Mouse (Mus musculus) heart, embryonic 13.5 days (tissue): ENCODE measurements around the gene Sox6. TPM values are rescaled to one million over a fixed set of nuclear protein-coding genes. Genes with fewer than 3 reads are reported as not detected.

Source experiments
- ATAC-seq: fragments of 200-750 bp; cut with Nextera tagmentation; 2 replicates; pipeline ENCODE4 v1.8.0; 2017; ENCODE audit warnings: moderate TSS enrichment; ENCODE audit not compliant: insufficient number of reproducible peaks, low FRiP score, low TSS enrichment; ENCODE audit errors: extremely low read depth
- H3K27ac ChIP-seq: fragments of 300-500 bp; sonication (generic); replicated peaks from 2 replicates; pipeline ENCODE4 v1.5.1; 2015; ENCODE audit warnings: moderate library complexity, mild to moderate bottlenecking, inconsistent platforms
- H3K27me3 ChIP-seq: fragments of 300-500 bp; sonication (generic); replicated peaks from 2 replicates; pipeline ENCODE4 v1.6.1; 2015; ENCODE audit warnings: mild to moderate bottlenecking, inconsistent platforms
- H3K36me3 ChIP-seq: fragments of 300-500 bp; sonication (generic); 2 replicates; pipeline ENCODE4 v1.6.1; 2015; ENCODE audit warnings: mild to moderate bottlenecking, inconsistent platforms
- H3K4me1 ChIP-seq: fragments of 300-500 bp; sonication (generic); 2 replicates; pipeline ENCODE4 v1.6.1; 2015; ENCODE audit warnings: inconsistent platforms
- H3K4me2 ChIP-seq: fragments of 300-500 bp; sonication (generic); 2 replicates; pipeline ENCODE4 v1.6.1; 2015; ENCODE audit warnings: inconsistent platforms, mild to moderate bottlenecking, moderate library complexity
- H3K4me3 ChIP-seq: fragments of 300-500 bp; sonication (generic); 2 replicates; pipeline ENCODE4 v1.5.1; 2015; ENCODE audit warnings: moderate library complexity, mild to moderate bottlenecking, inconsistent platforms
- H3K9ac ChIP-seq: fragments of 300-500 bp; sonication (generic); 2 replicates; pipeline ENCODE4 v1.6.1; 2015; ENCODE audit warnings: inconsistent platforms, mild to moderate bottlenecking, moderate library complexity
- H3K9me3 ChIP-seq: fragments of 300-500 bp; sonication (generic); 2 replicates; pipeline ENCODE4 v1.6.1; 2016; ENCODE audit warnings: inconsistent platforms
- WGBS: fragments of 180-500 bp; shearing (Covaris S2); methylation state at CpG from one replicate; pipeline ENCODE4 v1.1.7; 2015; ENCODE audit warnings: mixed read lengths; 5-methylcytosine and 5-hydroxymethylcytosine counted together
- polyA plus RNA-seq: library from polyadenylated mRNA; unstranded; fragments of >200 nt; fragmentation: Nextera tagmentation; extraction: Ambion mirVana; gene quantifications from 2 replicates; pipeline ENCODE4 v1.2.1, GENCODE M21; 2015

Gene Sox6
- polyA plus RNA-seq, 1 experiment from 2014 or later = 27.2 TPM

DNA sequence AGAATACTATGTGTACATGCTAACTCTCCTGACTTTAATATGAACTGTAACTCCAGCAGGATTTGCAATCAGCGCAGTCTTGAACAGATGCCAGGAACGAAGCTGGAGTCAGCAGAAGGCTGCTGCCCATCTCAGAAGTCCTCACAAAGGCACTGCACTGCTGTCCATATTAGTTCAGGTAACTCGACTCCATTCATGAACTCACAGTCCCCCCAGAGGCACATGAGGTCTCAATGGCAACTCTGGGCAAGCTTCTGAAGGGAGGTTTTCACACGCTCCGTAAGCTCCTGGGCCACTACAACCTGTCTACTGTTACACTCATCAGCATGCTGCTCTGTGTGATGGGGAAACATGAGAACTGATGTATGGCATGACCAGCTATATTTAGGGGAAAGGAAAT, 528.6 kb downstream of the Sox6 start:
- H3K9ac ChIP-seq = no peak overlapping the region
- H3K9me3 ChIP-seq = no peaks in the 10 kb centered on the region
- H3K27ac ChIP-seq = no peak overlapping the region
- ATAC-seq = no peak
- no peaks in the 10 kb centered on the region for H3K27me3 ChIP-seq
- WGBS = 55% methylated on average over 5 of the region's 5 CpGs
- H3K36me3 ChIP-seq = 0 out of 2 replicates have a peak, but pooled peaks cover 4% of the 10 kb centered on the region
- no peak overlapping the region for H3K4me3 ChIP-seq
- peaks cover 21% of the 10 kb centered on the region for H3K4me1 ChIP-seq
- no peak overlapping the region for H3K4me2 ChIP-seq

- Histone ChIP-seq H3K4me1 (peaks cover 19% of the 10 kb centered on the region), H3K27ac (no peak overlapping the region), H3K27me3 (no peaks in the 10 kb centered on the region), H3K4me2 (no peak overlapping the region), H3K9me3 (no peaks in the 10 kb centered on the region), H3K4me3 (no peak overlapping the region), H3K9ac (no peak overlapping the region), H3K36me3 (0 out of 2 replicates have a peak, but pooled peaks cover 3% of the 10 kb centered on the region)
- ATAC-seq = no peak
- WGBS = 75% methylated on average over 6 of the region's 6 CpGs
These were observed 532.2 kb downstream of the Sox6 start for GRCm38 (mm10) chr7:115506385-115506784.

- no peaks in the 10 kb centered on the region for H3K9me3 ChIP-seq
- H3K27ac ChIP-seq = no peak overlapping the region
- H3K4me3 ChIP-seq = no peak overlapping the region
- H3K4me2 ChIP-seq = no peak overlapping the region
- no peaks in the 10 kb centered on the region for H3K27me3 ChIP-seq
- no peak for ATAC-seq
- H3K9ac ChIP-seq = no peak overlapping the region
- peaks cover 16% of the 10 kb centered on the region for H3K4me1 ChIP-seq
- 49% methylated on average over 3 of the region's 3 CpGs for WGBS
- H3K36me3 ChIP-seq = 0 out of 2 replicates have a peak, but pooled peaks cover 3% of the 10 kb centered on the region
These were observed 537.1 kb downstream of the Sox6 start for GRCm38 (mm10) chr7:115501497-115501896.

DNA sequence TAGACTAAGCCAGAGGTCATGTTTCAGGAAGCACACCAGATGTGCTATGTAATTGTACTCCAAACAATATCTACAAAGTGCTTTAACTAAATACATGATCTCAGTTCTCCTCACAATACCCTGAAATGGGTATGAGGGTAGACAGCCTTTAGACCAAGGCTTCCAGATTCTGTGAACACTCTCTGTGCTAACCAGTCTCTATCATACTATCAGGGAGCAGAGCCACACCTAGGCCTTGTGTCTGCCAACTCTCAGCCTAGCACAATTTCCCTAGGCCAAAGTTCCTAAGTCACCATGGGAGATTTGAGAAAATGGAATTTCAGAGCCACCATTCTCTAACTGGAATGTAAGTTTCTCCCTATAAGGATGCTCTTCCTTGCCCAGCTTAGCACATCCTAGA, 537.8 kb downstream of the Sox6 start:
- Histone ChIP-seq H3K36me3 (0 out of 2 replicates have a peak, but pooled peaks cover 3% of the 10 kb centered on the region), H3K9ac (no peak overlapping the region), H3K4me3 (no peak overlapping the region), H3K27ac (no peak overlapping the region), H3K27me3 (no peaks in the 10 kb centered on the region), H3K4me1 (peaks cover 16% of the 10 kb centered on the region), H3K9me3 (no peaks in the 10 kb centered on the region), H3K4me2 (no peak overlapping the region)
- no peak for ATAC-seq

DNA sequence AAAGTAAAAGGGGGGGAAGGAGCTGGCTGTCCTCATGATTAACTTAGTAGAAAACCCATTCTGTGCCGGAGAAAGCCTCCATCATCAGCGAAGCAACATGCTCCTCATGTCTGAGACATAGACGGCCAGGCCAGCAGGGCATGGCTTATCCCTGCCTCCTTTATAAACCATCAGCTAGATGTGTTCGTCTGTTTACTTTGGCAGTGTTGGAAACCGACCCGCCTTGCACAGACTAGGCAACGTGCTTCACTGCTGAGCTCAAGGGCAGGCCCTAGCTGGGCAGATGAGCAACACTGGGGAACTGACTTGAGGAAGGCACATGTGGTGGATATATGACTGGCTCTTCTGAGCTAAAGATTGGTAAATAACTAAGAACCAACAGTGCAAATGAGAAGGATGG, 538.4 kb downstream of the Sox6 start:
- no peak overlapping the region for H3K9ac ChIP-seq
- no peaks in the 10 kb centered on the region for H3K27me3 ChIP-seq
- no peak overlapping the region for H3K27ac ChIP-seq
- no peak for ATAC-seq
- 53% methylated on average over 7 of the region's 7 CpGs for WGBS
- H3K4me3 ChIP-seq = no peak overlapping the region
- H3K9me3 ChIP-seq = no peaks in the 10 kb centered on the region
- peaks cover 16% of the 10 kb centered on the region for H3K4me1 ChIP-seq
- no peak overlapping the region for H3K4me2 ChIP-seq
- 0 out of 2 replicates have a peak, but pooled peaks cover 3% of the 10 kb centered on the region for H3K36me3 ChIP-seq

GRCm38 (mm10) chr7:115491721-115492120, 546.9 kb downstream of the Sox6 start:
- no peaks in the 10 kb centered on the region for H3K9me3 ChIP-seq
- ATAC-seq = no peak
- no peaks in the 10 kb centered on the region for H3K27me3 ChIP-seq
- H3K36me3 ChIP-seq = peaks cover 9% of the 10 kb centered on the region
- H3K4me2 ChIP-seq = no peak overlapping the region
- no peak overlapping the region for H3K9ac ChIP-seq
- no peak overlapping the region for H3K4me3 ChIP-seq
- H3K27ac ChIP-seq = no peak overlapping the region
- 88% methylated on average over 5 of the region's 5 CpGs for WGBS
- no peaks in the 10 kb centered on the region for H3K4me1 ChIP-seq

GRCm38 (mm10) chr7:115489608-115490007, 549.0 kb downstream of the Sox6 start:
- H3K36me3 ChIP-seq = peaks cover 14% of the 10 kb centered on the region

GRCm38 (mm10) chr7:115486431-115486830, 552.2 kb downstream of the Sox6 start:
- H3K4me3 ChIP-seq = no peak overlapping the region
- H3K27me3 ChIP-seq = no peaks in the 10 kb centered on the region
- no peak for ATAC-seq
- H3K27ac ChIP-seq = no peak overlapping the region
- WGBS = 84% methylated on average over 12 of the region's 12 CpGs
- no peak overlapping the region for H3K9ac ChIP-seq
- peaks cover 14% of the 10 kb centered on the region for H3K36me3 ChIP-seq
- no peaks in the 10 kb centered on the region for H3K9me3 ChIP-seq
- no peak overlapping the region for H3K4me2 ChIP-seq
- H3K4me1 ChIP-seq = peaks cover 9% of the 10 kb centered on the region

More at GRCm38 (mm10) chr7:115489608-115490007, 549.0 kb downstream of the Sox6 start:
- no peak for ATAC-seq
- Histone ChIP-seq H3K9me3 (no peaks in the 10 kb centered on the region), H3K27me3 (no peaks in the 10 kb centered on the region), H3K9ac (no peak overlapping the region), H3K4me1 (no peaks in the 10 kb centered on the region), H3K4me2 (no peak overlapping the region), H3K4me3 (no peak overlapping the region), H3K27ac (no peak overlapping the region)
- 56% methylated on average over 10 of the region's 10 CpGs for WGBS

DNA sequence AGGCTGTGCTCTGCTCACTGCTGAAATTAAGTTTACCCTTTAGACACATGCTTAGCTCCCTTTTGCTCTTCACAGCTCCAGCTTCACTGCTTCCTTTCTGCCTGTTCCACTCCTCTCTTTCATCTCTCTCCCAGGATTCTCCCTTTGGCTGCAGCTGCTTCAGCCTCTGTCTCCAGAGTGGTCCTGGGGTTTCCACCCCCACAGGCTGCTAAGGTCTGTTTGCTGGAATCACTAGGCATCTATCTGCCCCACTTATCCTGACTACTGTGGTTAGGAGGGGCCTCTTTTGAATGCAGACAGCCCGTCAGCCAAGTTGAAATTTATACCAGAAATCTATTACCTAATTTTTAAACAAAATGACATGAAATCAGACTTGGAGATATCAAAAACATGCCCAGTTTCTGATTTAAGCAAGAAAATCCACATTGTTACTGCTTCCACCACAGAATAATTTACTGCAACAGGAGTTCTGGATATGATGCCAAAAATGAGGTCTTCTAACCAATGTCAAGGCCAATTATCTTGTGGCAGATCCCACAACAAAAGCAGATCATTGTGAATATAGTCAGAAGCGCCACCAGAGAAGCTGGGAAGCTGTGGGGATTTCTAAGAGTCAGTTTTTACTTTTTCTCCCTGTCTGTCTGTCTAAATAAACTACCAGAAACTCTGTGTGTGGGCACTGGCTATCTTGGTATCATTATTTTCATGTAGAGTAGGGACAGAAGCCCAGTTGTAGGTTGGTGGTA, 552.8 kb downstream of the Sox6 start:
- Histone ChIP-seq H3K4me1 (peaks cover 13% of the 10 kb centered on the region), H3K27ac (no peak overlapping the region), H3K36me3 (peaks cover 14% of the 10 kb centered on the region), H3K9ac (no peak overlapping the region), H3K27me3 (no peaks in the 10 kb centered on the region), H3K9me3 (no peaks in the 10 kb centered on the region), H3K4me3 (no peak overlapping the region), H3K4me2 (no peak overlapping the region)
- no peak for ATAC-seq
- 72% methylated on average over 2 of the region's 2 CpGs for WGBS

DNA sequence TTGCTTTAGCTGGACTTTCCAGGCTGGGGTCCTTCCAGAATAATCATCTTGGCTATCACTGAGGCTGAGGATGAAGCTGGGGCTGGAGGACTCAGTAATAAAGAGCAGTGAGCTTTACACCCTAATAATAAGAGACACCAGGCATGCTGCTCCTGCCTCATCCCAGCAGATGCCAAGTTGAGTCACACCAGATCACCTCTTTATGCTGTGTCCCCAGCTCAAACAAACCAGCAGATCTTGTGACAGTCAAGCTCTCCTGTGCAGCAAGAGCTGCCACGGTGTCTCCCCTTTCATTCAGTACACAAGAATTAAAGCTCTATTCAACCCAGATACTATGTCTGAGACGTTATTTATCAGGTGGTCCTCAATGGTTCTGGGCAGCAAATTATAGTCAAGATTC, 560.8 kb downstream of the Sox6 start:
- Histone ChIP-seq H3K9ac (no peak overlapping the region), H3K4me3 (no peak overlapping the region), H3K27ac (no peak overlapping the region), H3K4me2 (no peak overlapping the region), H3K4me1 (peaks cover 38% of the 10 kb centered on the region), H3K36me3 (no peaks in the 10 kb centered on the region; the same call in 1 of the 2 replicates), H3K27me3 (no peaks in the 10 kb centered on the region), H3K9me3 (no peaks in the 10 kb centered on the region)
- no peak for ATAC-seq
- 50% methylated on average over 2 of the region's 2 CpGs for WGBS

DNA sequence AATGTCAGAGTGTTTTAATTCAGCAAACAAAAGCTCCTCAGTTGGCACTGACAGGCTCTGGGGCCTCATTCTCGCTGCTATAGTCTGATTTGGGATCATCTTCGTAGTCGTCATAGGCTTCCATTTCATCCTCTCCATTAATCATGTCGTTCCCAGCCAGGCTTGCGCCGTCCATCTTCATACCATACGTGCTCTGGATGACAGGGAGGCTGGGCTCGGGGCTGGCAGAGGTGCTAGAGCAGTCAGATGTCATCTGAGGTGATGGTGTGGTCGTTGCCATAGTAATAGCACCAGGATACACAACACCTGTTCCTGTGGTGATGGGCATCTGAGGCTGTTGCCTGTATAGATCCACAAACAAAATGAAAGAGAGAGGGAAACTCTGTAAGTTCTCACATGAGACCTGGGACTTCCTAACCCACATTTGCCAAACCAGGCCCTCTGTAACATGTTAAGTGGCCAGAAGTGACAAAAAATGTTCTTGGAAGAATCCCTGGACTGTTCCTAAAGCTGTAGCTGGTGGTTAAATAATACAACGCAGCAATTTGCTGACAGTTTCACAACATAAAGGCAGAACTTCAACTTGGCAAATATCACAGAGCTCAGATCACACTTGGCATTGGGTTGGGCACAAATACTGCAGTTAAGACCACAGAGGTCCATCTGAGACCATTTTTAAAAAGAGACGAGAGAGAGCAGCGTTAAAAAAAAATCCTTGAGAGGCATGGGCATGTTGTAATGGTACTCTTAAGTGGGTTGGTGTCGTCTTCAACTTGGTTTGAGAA, 561.5 kb downstream of the Sox6 start:
- H3K4me1 ChIP-seq = peaks cover 42% of the 10 kb centered on the region
- 53% methylated on average over 13 of the region's 13 CpGs for WGBS
- no peak for ATAC-seq
- no peaks in the 10 kb centered on the region for H3K27me3 ChIP-seq
- no peak overlapping the region for H3K27ac ChIP-seq
- no peaks in the 10 kb centered on the region for H3K9me3 ChIP-seq
- no peak overlapping the region for H3K9ac ChIP-seq
- no peaks in the 10 kb centered on the region; the same call in 1 of the 2 replicates for H3K36me3 ChIP-seq
- no peak overlapping the region for H3K4me3 ChIP-seq
- no peak overlapping the region for H3K4me2 ChIP-seq
